Mouse (Mus musculus): ENCODE data around the gene Kcnh1.

Gene Kcnh1

GRCm38 (mm10) chr1:192522376-192523178, 332.0 kb downstream of the Kcnh1 start:
- no peak for DNase-seq (ENCODE audit: low read depth, low spot score)

GRCm38 (mm10) chr1:192525711-192526350, 335.3 kb downstream of the Kcnh1 start:
- DNase-seq (ENCODE audit: low read depth, low spot score), result no peak

GRCm38 (mm10) chr1:192531490-192532146, 341.0 kb downstream of the Kcnh1 start:
- no peak for DNase-seq (ENCODE audit: low read depth, low spot score)

GRCm38 (mm10) chr1:192532212-192532611, 341.6 kb downstream of the Kcnh1 start:
- DNase-seq (ENCODE audit: low read depth, low spot score), result no peak

GRCm38 (mm10) chr1:192533016-192533415, 342.4 kb downstream of the Kcnh1 start:
- no peak for DNase-seq (ENCODE audit: low read depth, low spot score)

- DNase-seq (ENCODE audit: low read depth, low spot score), result peak; percentile 5
Observed at GRCm38 (mm10) chr1:192536440-192536839, 345.9 kb downstream of the Kcnh1 start.

GRCm38 (mm10) chr1:192537169-192537568, 346.6 kb downstream of the Kcnh1 start:
- peak; percentile 11 for DNase-seq (ENCODE audit: low read depth, low spot score)

GRCm38 (mm10) chr1:192542093-192542492, 351.5 kb downstream of the Kcnh1 start:
- no peak for DNase-seq (ENCODE audit: low read depth, low spot score)

GRCm38 (mm10) chr1:192543686-192544085, 353.1 kb downstream of the Kcnh1 start:
- no peak for DNase-seq (ENCODE audit: low read depth, low spot score)

- DNase-seq (ENCODE audit: low read depth, low spot score), result no peak
Observed at GRCm38 (mm10) chr1:192544091-192544490, 353.5 kb downstream of the Kcnh1 start.

- no peak for DNase-seq (ENCODE audit: low read depth, low spot score)
Observed at GRCm38 (mm10) chr1:192544901-192545300, 354.3 kb downstream of the Kcnh1 start.

- DNase-seq (ENCODE audit: low read depth, low spot score), result no peak
Observed at GRCm38 (mm10) chr1:192546843-192547242, 356.3 kb downstream of the Kcnh1 start.

- DNase-seq (ENCODE audit: low read depth, low spot score), result no peak
Observed at GRCm38 (mm10) chr1:192550561-192550960, 360.0 kb downstream of the Kcnh1 start.

- no peak for DNase-seq (ENCODE audit: low read depth, low spot score)
Observed at GRCm38 (mm10) chr1:192555516-192555915, 364.9 kb downstream of the Kcnh1 start.

GRCm38 (mm10) chr1:192557978-192558594, 367.5 kb downstream of the Kcnh1 start:
- no peak for DNase-seq (ENCODE audit: low read depth, low spot score)

- DNase-seq (ENCODE audit: low read depth, low spot score), result no peak
Observed at GRCm38 (mm10) chr1:192559341-192559740, 368.8 kb downstream of the Kcnh1 start.

All from CD4-positive, CD25-positive, alpha-beta regulatory T cell, adult 2 months (primary cell).